Mouse (Mus musculus) liver (tissue): Measurements from ENCODE around the gene Gm20815.
"Not testable (repeated sequence)": the region's sequence is repeated elsewhere in the genome, so short reads cannot be mapped to it uniquely, and the experiment has no call there.

Experiments
- DNase-seq: peaks from one replicate; pipeline ENCODE4 v3.0.0-alpha.2; 2020; ENCODE audit warnings: mixed read lengths

Gene Gm20815

GRCm38 (mm10) chrY:8835069-8835468 lies at the start of gene Gm20815:
TSS of gene Gm20815 (minus strand) at chrY:8835169.
- DNase-seq = not testable (repeated sequence)
